Mouse (Mus musculus) small intestine, adult 2 months (tissue): ENCODE results near the gene Hist1h2an. TPM values are rescaled to one million over a fixed set of nuclear protein-coding genes. Genes with fewer than 3 reads are reported as not detected.
A peak's percentile ranks its signal among the peaks of the same experiment; 100 is the strongest.
"Not testable (repeated sequence)": the region's sequence is repeated elsewhere in the genome, so short reads cannot be mapped to it uniquely, and the experiment has no call there.

Experiments used
- H3K27ac ChIP-seq: fragments of 200-500 bp; 2 replicates; pipeline ENCODE4 v1.5.1; 2012; ENCODE audit warnings: low read depth, low read length, control low read depth, inconsistent platforms; ENCODE audit not compliant: insufficient read depth
- H3K27me3 ChIP-seq: fragments of 200-500 bp; 2 replicates; pipeline ENCODE4 v1.6.1; 2012; ENCODE audit warnings: mild to moderate bottlenecking, moderate library complexity, low read length, inconsistent platforms; ENCODE audit not compliant: control insufficient read depth, insufficient read depth
- H3K36me3 ChIP-seq: fragments of 200-500 bp; 2 replicates; pipeline ENCODE4 v1.6.1; 2012; ENCODE audit warnings: mild to moderate bottlenecking, low read length, control low read depth, inconsistent platforms; ENCODE audit not compliant: control insufficient read depth, insufficient read depth
- H3K4me1 ChIP-seq: fragments of 200-500 bp; 2 replicates; pipeline ENCODE4 v1.6.1; 2012; ENCODE audit warnings: low read length, inconsistent platforms, mixed read lengths; ENCODE audit not compliant: control insufficient read depth, insufficient read depth, insufficient read length
- H3K4me3 ChIP-seq: fragments of 200-500 bp; 2 replicates; pipeline ENCODE4 v1.5.1; 2012; ENCODE audit warnings: low read depth, mild to moderate bottlenecking, control low read depth, inconsistent platforms, low read length, moderate library complexity
- CTCF ChIP-seq: fragments of 200-500 bp; IDR thresholded peaks from 2 replicates; pipeline ENCODE4 v1.5.1; 2012; ENCODE audit warnings: low read depth, mild to moderate bottlenecking, control low read depth, inconsistent platforms, low read length, moderate library complexity, mixed read lengths; ENCODE audit not compliant: insufficient replicate concordance, insufficient read length; ENCODE audit errors: extremely low read depth
- POLR2A ChIP-seq: fragments of 200-500 bp; IDR thresholded peaks from 2 replicates; pipeline ENCODE4 v1.6.1; 2012; ENCODE audit warnings: low read depth, mild to moderate bottlenecking, control low read depth, inconsistent platforms, low read length, moderate library complexity
- WGBS: fragments of 180-500 bp; shearing (Covaris S2); methylation state at CpG from one replicate; pipeline ENCODE4 v1.1.7; 2018; 5-methylcytosine and 5-hydroxymethylcytosine counted together
- polyA plus RNA-seq: library from polyadenylated mRNA; depleted of rRNA; stranded (reverse); fragments of >200 nt; gene quantifications from 2 replicates; pipeline ENCODE4 v1.2.3, GENCODE M21; 2012; rRNA removed

Hist1h2an gene
- polyA plus RNA-seq, 1 experiment = 67.8 TPM

DNA sequence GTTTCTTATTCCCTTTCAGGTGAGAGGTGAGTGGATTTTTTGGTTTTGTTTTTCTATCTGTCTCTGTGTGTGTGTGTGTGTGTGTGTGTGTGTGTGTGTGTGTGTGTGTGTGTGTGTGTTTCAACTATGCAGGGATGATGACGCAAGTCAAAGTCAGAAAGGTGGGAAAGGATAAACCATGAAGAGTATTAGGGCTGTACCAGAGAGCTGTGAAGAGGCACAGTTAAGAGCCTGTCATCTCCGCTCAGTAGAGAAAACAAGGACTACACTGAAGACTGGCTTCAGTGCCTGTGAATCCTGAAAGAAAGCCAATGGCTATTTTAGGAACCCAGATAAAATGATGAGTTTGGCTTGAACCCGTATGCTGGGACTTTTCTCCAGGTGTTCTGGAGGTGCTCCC lies 35.2 kb downstream of the Hist1h2an start:
- WGBS = 74% methylated on average over 3 of the region's 3 CpGs
- no peak overlapping the region for H3K27ac ChIP-seq
- no peaks in the 10 kb centered on the region for H3K36me3 ChIP-seq
- no peak for TF ChIP-seq CTCF
- no peak for TF ChIP-seq POLR2A
- H3K27me3 ChIP-seq = no peaks in the 10 kb centered on the region
- H3K4me3 ChIP-seq = no peak overlapping the region
- H3K4me1 ChIP-seq = peaks cover 3% of the 10 kb centered on the region; the same call in 1 of the 2 replicates

GRCm38 (mm10) chr13:21751417-21751816 lies 35.6 kb downstream of the Hist1h2an start:
- peaks cover 3% of the 10 kb centered on the region; the same call in 1 of the 2 replicates for H3K4me1 ChIP-seq
- no peak overlapping the region for H3K4me3 ChIP-seq
- H3K27me3 ChIP-seq = no peaks in the 10 kb centered on the region
- no peak for TF ChIP-seq CTCF
- no peak for TF ChIP-seq POLR2A
- H3K27ac ChIP-seq = no peak overlapping the region
- H3K36me3 ChIP-seq = no peaks in the 10 kb centered on the region; the same call in 1 of the 2 replicates

- not testable (repeated sequence) for H3K36me3 ChIP-seq, H3K4me1 ChIP-seq, H3K27me3 ChIP-seq
- TF ChIP-seq POLR2A = peak; percentile 89
- WGBS = under 1% methylated on average over 54 of the region's 56 CpGs
- H3K4me3 ChIP-seq = peak within 1 kb of the TSS; percentile 66
- H3K27ac ChIP-seq = peak within 1 kb of the TSS; percentile 71
Measured at GRCm38 (mm10) chr13:21750159-21751017, 36.6 kb downstream of the Hist1h2an start, which contains the start of gene Hist1h4k. Hist1h4k (minus strand) TSS chr13:21750505.

DNA sequence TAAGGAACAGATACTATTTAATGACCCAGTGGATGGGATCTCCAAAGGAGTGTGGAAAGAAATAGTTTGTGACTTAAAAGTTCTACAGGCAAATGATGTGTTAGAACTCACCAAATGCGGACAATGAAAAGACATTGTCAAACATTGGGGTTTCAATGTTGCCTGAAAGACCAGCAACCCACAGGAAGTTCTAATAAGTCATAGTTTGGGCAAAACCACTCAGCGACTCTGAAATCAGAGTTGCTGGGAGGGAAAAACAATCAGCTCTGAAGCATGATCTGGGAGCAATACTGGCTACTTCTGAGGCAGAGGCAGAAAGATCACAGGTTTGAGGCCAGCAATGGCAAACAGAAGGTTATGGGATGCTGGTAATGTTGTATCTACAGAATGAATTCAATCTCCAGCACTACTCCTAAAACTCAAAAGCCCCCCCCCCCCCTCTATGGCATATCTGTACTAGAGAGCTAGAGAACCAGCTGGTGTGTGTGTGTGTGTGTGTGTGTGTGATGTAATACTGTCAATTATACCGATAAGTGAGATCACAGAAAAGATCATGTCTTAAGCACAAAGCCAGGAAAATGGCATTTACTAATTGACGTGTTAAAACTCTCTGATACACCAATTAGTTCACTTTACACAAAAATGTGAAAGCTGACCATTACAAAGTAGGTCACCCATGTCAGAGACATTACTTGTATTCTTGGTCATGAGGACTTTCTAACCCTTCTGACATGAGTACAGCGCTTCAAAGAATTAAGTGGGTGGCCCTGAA lies 37.4 kb downstream of the Hist1h2an start:
- TF ChIP-seq POLR2A = no peak
- TF ChIP-seq CTCF = no peak
- Histone ChIP-seq H3K36me3 (no peaks in the 10 kb centered on the region; the same call in 1 of the 2 replicates), H3K4me1 (peaks cover 3% of the 10 kb centered on the region; the same call in 1 of the 2 replicates), H3K27ac (peak overlapping the region; percentile 71), H3K4me3 (peak overlapping the region; percentile 66), H3K27me3 (no peaks in the 10 kb centered on the region)
- WGBS = 2% methylated on average over 5 of the region's 5 CpGs

DNA sequence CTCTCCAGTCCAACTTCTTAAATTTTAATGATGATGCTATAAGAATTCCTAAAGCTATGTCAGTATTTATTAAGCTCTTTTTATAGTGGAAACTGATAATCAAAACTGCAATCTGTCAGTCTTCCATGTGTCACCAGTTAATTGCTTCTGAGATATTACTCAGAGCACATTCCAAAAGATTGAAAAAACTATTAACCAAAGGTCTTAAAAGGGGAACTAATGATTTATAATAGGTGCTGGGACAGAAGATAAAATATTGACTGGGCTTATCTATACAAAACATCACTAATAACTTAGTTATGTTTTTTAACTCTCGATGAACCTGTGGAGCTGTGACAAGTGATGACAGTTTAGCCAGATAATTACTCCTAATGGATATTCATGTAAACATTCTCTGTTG lies 42.0 kb downstream of the Hist1h2an start:
- peaks cover 3% of the 10 kb centered on the region; the same call in 1 of the 2 replicates for H3K4me1 ChIP-seq
- H3K36me3 ChIP-seq = no peaks in the 10 kb centered on the region; the same call in 1 of the 2 replicates
- TF ChIP-seq CTCF (no peak), POLR2A (no peak)
- 29% methylated on average over 1 of the region's 1 CpGs for WGBS
- H3K4me3 ChIP-seq = no peak overlapping the region
- no peak overlapping the region for H3K27ac ChIP-seq
- no peaks in the 10 kb centered on the region for H3K27me3 ChIP-seq

Other genes with a start within 250 kb of the Hist1h2an start
- not detected in 2 replicates for gene Olfr1366, start 244.4 kb downstream of the Hist1h2an start, polyA plus RNA-seq
- gene Olfr1535, start 227.3 kb downstream of the Hist1h2an start, polyA plus RNA-seq = not detected in 2 replicates
- not detected in 2 replicates for gene Olfr1364, start 205.5 kb downstream of the Hist1h2an start, polyA plus RNA-seq
- gene Olfr1362, start 173.2 kb downstream of the Hist1h2an start, polyA plus RNA-seq = not detected in 2 replicates
- not detected in 2 replicates for gene Olfr11, start 144.7 kb downstream of the Hist1h2an start, polyA plus RNA-seq
- gene Olfr1361, start 123.8 kb downstream of the Hist1h2an start, polyA plus RNA-seq = not detected in 2 replicates
- not detected in 2 replicates for gene Olfr1360, start 109.8 kb downstream of the Hist1h2an start, polyA plus RNA-seq
- gene Olfr1359, start 89.1 kb downstream of the Hist1h2an start, polyA plus RNA-seq = not detected in 2 replicates
- 10.7 and 15.7 TPM in 2 replicates for gene Hist1h2bl, start 71.1 kb downstream of the Hist1h2an start, polyA plus RNA-seq
- gene Hist1h2ai, start 70.8 kb downstream of the Hist1h2an start, polyA plus RNA-seq = 66.1 and 104 TPM in 2 replicates
- 79.4 and 100 TPM in 2 replicates for gene Hist1h3h, start 69.6 kb downstream of the Hist1h2an start, polyA plus RNA-seq
- gene Hist1h2bm, start 65.2 kb downstream of the Hist1h2an start, polyA plus RNA-seq = 4.7 and 7.1 TPM in 2 replicates
- gene Hist1h4j, start 52.2 kb downstream of the Hist1h2an start, polyA plus RNA-seq = 6.4 and 6.5 TPM in 2 replicates
- 35.5 and 55.4 TPM in 2 replicates for gene Hist1h4k, start 36.7 kb downstream of the Hist1h2an start, polyA plus RNA-seq
- gene Hist1h2ak, start 33.4 kb downstream of the Hist1h2an start, polyA plus RNA-seq = 40.0 and 60.2 TPM in 2 replicates
- 13.6 and 21.8 TPM in 2 replicates for gene Hist1h2bn, start 33.1 kb downstream of the Hist1h2an start, polyA plus RNA-seq
- 2.0 and 2.6 TPM in 2 replicates for gene Hist1h1b, start 6.6 kb downstream of the Hist1h2an start, polyA plus RNA-seq
- gene Hist1h3i, start 3.8 kb downstream of the Hist1h2an start, polyA plus RNA-seq = 57.4 and 74.0 TPM in 2 replicates
- gene Hist1h2bp, start 243 bp upstream of the Hist1h2an start, polyA plus RNA-seq = 2.7 and 8.3 TPM in 2 replicates
- gene Hist1h2bq, start 23.0 kb upstream of the Hist1h2an start, polyA plus RNA-seq = 31.1 and 32.0 TPM in 2 replicates
- gene Hist1h2ao, start 23.2 kb upstream of the Hist1h2an start, polyA plus RNA-seq = not detected in 2 replicates
- gene Hist1h4m, start 24.5 kb upstream of the Hist1h2an start, polyA plus RNA-seq = 16.0 TPM in 1 of 2 replicates, not detected in the other
- 30.7 and 41.0 TPM in 2 replicates for gene Hist1h4n, start 45.0 kb upstream of the Hist1h2an start, polyA plus RNA-seq
- 1,042 and 2,404 TPM in 2 replicates for gene Hist1h2ap, start 46.3 kb upstream of the Hist1h2an start, polyA plus RNA-seq
- gene Hist1h2br, start 46.5 kb upstream of the Hist1h2an start, polyA plus RNA-seq = 27.4 and 35.4 TPM in 2 replicates
- gene Zfp184, start 157.9 kb upstream of the Hist1h2an start, polyA plus RNA-seq = 0.13 and 0.23 TPM in 2 replicates
- gene Pom121l2, start 194.0 kb upstream of the Hist1h2an start, polyA plus RNA-seq = not detected in 2 replicates
- 1.2 and 2.0 TPM in 2 replicates for gene Prss16, start 222.5 kb upstream of the Hist1h2an start, polyA plus RNA-seq
- 106 and 238 TPM in 2 replicates for gene Hist1h2ah, start 248.3 kb upstream of the Hist1h2an start, polyA plus RNA-seq
- gene Hist1h2bk, start 248.7 kb upstream of the Hist1h2an start, polyA plus RNA-seq = 34.9 and 41.4 TPM in 2 replicates